Mouse (Mus musculus) MEL (cell line): ENCODE data around the gene Apbb2. TPM values are rescaled to one million over a fixed set of nuclear protein-coding genes. Genes with fewer than 3 reads are reported as not detected.

ENCODE experiments used
- DNase-seq: peaks from one replicate; pipeline ENCODE4 v3.0.0; 2011; ENCODE audit warnings: low read depth, low spot score
- H3K27ac ChIP-seq: 2 replicates; pipeline ENCODE4 v1.5.1; 2012; ENCODE audit warnings: low read depth, mild to moderate bottlenecking, control low read depth, low read length, moderate library complexity; ENCODE audit not compliant: control insufficient read depth
- H3K27me3 ChIP-seq, 2 experiments: fragments of 150-350 bp in 1 of 2; sonication (generic) in 1 of 2; 2 replicates each; pipeline ENCODE4 v1.6.1; 2012; ENCODE audit warnings: low read length in 2 of 2, mild to moderate bottlenecking in 2 of 2, improper control_type of control experiment in 1 of 2, moderate library complexity in 1 of 2; ENCODE audit not compliant: insufficient read depth in 2 of 2, control insufficient read depth in 1 of 2
- H3K36me3 ChIP-seq, 2 experiments: 2 replicates each; pipeline ENCODE4 v1.6.1; 2012 to 2014; ENCODE audit warnings: low read length in 2 of 2, improper control_type of control experiment in 1 of 2, inconsistent platforms in 1 of 2, mild to moderate bottlenecking in 1 of 2; ENCODE audit not compliant: insufficient read depth in 2 of 2, control insufficient read depth in 1 of 2
- H3K4me1 ChIP-seq, 2 experiments: fragments of 150-350 bp in 1 of 2; sonication (generic) in 1 of 2; 2 replicates each; pipeline ENCODE4 v1.6.1; 2012; ENCODE audit warnings: low read length in 2 of 2, improper control_type of control experiment in 1 of 2, mild to moderate bottlenecking in 1 of 2; ENCODE audit not compliant: insufficient read depth in 2 of 2, control insufficient read depth in 1 of 2
- H3K4me3 ChIP-seq, 2 experiments: fragments of 150-350 bp in 1 of 2; sonication (generic) in 1 of 2; 2 replicates each; pipeline ENCODE4 v1.5.1; 2012; ENCODE audit warnings: low read depth in 2 of 2, low read length in 2 of 2, mild to moderate bottlenecking in 2 of 2, moderate library complexity in 2 of 2, control low read depth in 1 of 2, improper control_type of control experiment in 1 of 2; ENCODE audit not compliant: control insufficient read depth in 1 of 2, insufficient read depth in 1 of 2
- H3K79me2 ChIP-seq: 2 replicates; pipeline ENCODE4 v1.6.1; 2012; ENCODE audit warnings: mild to moderate bottlenecking, low read length, moderate library complexity; ENCODE audit not compliant: control insufficient read depth, poor library complexity, insufficient read depth
- H3K9ac ChIP-seq: 2 replicates; pipeline ENCODE4 v1.6.1; 2012; ENCODE audit warnings: low read depth, mild to moderate bottlenecking, control low read depth, low read length, moderate library complexity; ENCODE audit not compliant: control insufficient read depth, poor library complexity, severe bottlenecking
- H3K9me3 ChIP-seq: fragments of 150-350 bp; sonication (generic); replicated peaks from 2 replicates; pipeline ENCODE4 v1.6.1; 2012; ENCODE audit warnings: mild to moderate bottlenecking, low read length, improper control_type of control experiment, moderate library complexity; ENCODE audit not compliant: insufficient read depth
- BHLHE40 ChIP-seq: IDR thresholded peaks from 2 replicates; pipeline ENCODE4 v1.6.1; 2012; ENCODE audit warnings: low read depth, mild to moderate bottlenecking, inconsistent platforms, low read length, improper control_type of control experiment, borderline replicate concordance
- CHD1 ChIP-seq: IDR thresholded peaks from 2 replicates; pipeline ENCODE4 v1.6.1; 2012; ENCODE audit warnings: low read depth, mild to moderate bottlenecking, inconsistent platforms, low read length, improper control_type of control experiment
- CTCF ChIP-seq, 3 experiments: IDR thresholded peaks in 2 of 3; conservative IDR thresholded peaks in 1 of 3; 2 replicates each; pipeline ENCODE4 v1.5.1; 2011 to 2012; ENCODE audit warnings: low read length in 3 of 3, low read depth in 2 of 3, mild to moderate bottlenecking in 2 of 3, improper control_type of control experiment in 1 of 3, inconsistent platforms in 1 of 3, mixed read lengths in 1 of 3, moderate library complexity in 1 of 3; ENCODE audit not compliant: control insufficient read depth in 1 of 3, insufficient read depth in 1 of 3, poor library complexity in 1 of 3, severe bottlenecking in 1 of 3
- EP300 ChIP-seq, 2 experiments: IDR thresholded peaks; 2 replicates each; pipeline ENCODE4 v1.6.1; 2011; ENCODE audit warnings: improper control_type of control experiment in 2 of 2, low read length in 2 of 2, low read depth in 1 of 2, mild to moderate bottlenecking in 1 of 2
- GABPA ChIP-seq: IDR thresholded peaks from 2 replicates; pipeline ENCODE4 v1.6.1; 2012; ENCODE audit warnings: low read depth, mild to moderate bottlenecking, inconsistent platforms, low read length, improper control_type of control experiment, moderate library complexity
- GATA1 ChIP-seq: IDR thresholded peaks from 2 replicates; pipeline ENCODE4 v1.6.1; 2011; ENCODE audit warnings: low read depth, low read length, improper control_type of control experiment
- HCFC1 ChIP-seq: IDR thresholded peaks from 2 replicates; pipeline ENCODE4 v1.6.1; 2012; ENCODE audit warnings: low read depth, mild to moderate bottlenecking, inconsistent platforms, low read length, improper control_type of control experiment, moderate library complexity
- JUND ChIP-seq: IDR thresholded peaks from 2 replicates; pipeline ENCODE4 v1.6.1; 2011; ENCODE audit warnings: low read depth, mild to moderate bottlenecking, improper control_type of control experiment, low read length
- KAT2A ChIP-seq: conservative IDR thresholded peaks from 2 replicates; pipeline ENCODE4 v1.6.1; 2012; ENCODE audit warnings: low read depth, low read length, improper control_type of control experiment, inconsistent platforms
- MAX ChIP-seq: IDR thresholded peaks from 2 replicates; pipeline ENCODE4 v1.6.1; 2011; ENCODE audit warnings: low read length, improper control_type of control experiment
- MAZ ChIP-seq: IDR thresholded peaks from 2 replicates; pipeline ENCODE4 v1.6.1; 2012; ENCODE audit warnings: low read depth, mild to moderate bottlenecking, inconsistent platforms, low read length, improper control_type of control experiment
- MYB ChIP-seq: IDR thresholded peaks from 2 replicates; pipeline ENCODE4 v1.6.1; 2011; ENCODE audit warnings: mild to moderate bottlenecking, low read depth, low read length, improper control_type of control experiment
- NRF1 ChIP-seq: IDR thresholded peaks from 2 replicates; pipeline ENCODE4 v1.6.1; 2014; ENCODE audit warnings: low read depth, mild to moderate bottlenecking, inconsistent platforms, low read length, improper control_type of control experiment, moderate library complexity; ENCODE audit not compliant: poor library complexity, insufficient read depth, severe bottlenecking
- POLR2A ChIP-seq, 2 experiments: IDR thresholded peaks; 2 replicates each; pipeline ENCODE4 v1.6.1; 2011 to 2012; ENCODE audit warnings: low read length in 2 of 2, mild to moderate bottlenecking in 2 of 2, control low read depth in 1 of 2, improper control_type of control experiment in 1 of 2, low read depth in 1 of 2, moderate library complexity in 1 of 2; ENCODE audit not compliant: control insufficient read depth in 1 of 2, insufficient read depth in 1 of 2, poor library complexity in 1 of 2
- POLR2AphosphoS5 ChIP-seq: IDR thresholded peaks from 2 replicates; pipeline ENCODE4 v1.6.1; 2012; ENCODE audit warnings: low read depth, borderline replicate concordance, mild to moderate bottlenecking, inconsistent platforms, low read length, moderate library complexity, mixed read lengths
- RAD21 ChIP-seq: IDR thresholded peaks from 2 replicates; pipeline ENCODE4 v1.6.1; 2011; ENCODE audit warnings: mild to moderate bottlenecking, low read depth, low read length, improper control_type of control experiment
- RCOR1 ChIP-seq: IDR thresholded peaks from 2 replicates; pipeline ENCODE4 v1.6.1; 2012; ENCODE audit warnings: low read depth, mild to moderate bottlenecking, inconsistent platforms, low read length, improper control_type of control experiment
- SIN3A ChIP-seq: IDR thresholded peaks from 2 replicates; pipeline ENCODE4 v1.6.1; 2012; ENCODE audit warnings: low read length, improper control_type of control experiment, inconsistent platforms
- SMC3 ChIP-seq: IDR thresholded peaks from 2 replicates; pipeline ENCODE4 v1.6.1; 2011; ENCODE audit warnings: low read depth, low read length, improper control_type of control experiment
- TAL1 ChIP-seq: IDR thresholded peaks from 2 replicates; pipeline ENCODE4 v1.6.1; 2012; ENCODE audit warnings: mild to moderate bottlenecking, inconsistent platforms, low read length, moderate library complexity, mixed read lengths
- TBP ChIP-seq: IDR thresholded peaks from 2 replicates; pipeline ENCODE4 v1.8.0; 2011; ENCODE audit warnings: low read depth, low read length, improper control_type of control experiment
- USF1 ChIP-seq: IDR thresholded peaks from 2 replicates; pipeline ENCODE4 v1.6.1; 2014; ENCODE audit warnings: low read depth, mild to moderate bottlenecking, inconsistent platforms, low read length, improper control_type of control experiment, moderate library complexity
- ZKSCAN1 ChIP-seq: IDR thresholded peaks from 2 replicates; pipeline ENCODE4 v1.6.1; 2012; ENCODE audit warnings: low read depth, mild to moderate bottlenecking, inconsistent platforms, low read length, improper control_type of control experiment, moderate library complexity
- ZMIZ1 ChIP-seq: IDR thresholded peaks from 2 replicates; pipeline ENCODE4 v1.6.1; 2012; ENCODE audit warnings: low read depth, mild to moderate bottlenecking, inconsistent platforms, low read length, improper control_type of control experiment, moderate library complexity
- polyA plus RNA-seq, 2 experiments: library from polyadenylated mRNA; stranded (reverse) in 1 of 2; unstranded in 1 of 2; fragments of >175 nt in 1 of 2; fragments of >200 nt in 1 of 2; gene quantifications; 2 replicates each; pipeline versions ENCODE4 v1.2.1 to v1.2.4; 2012; ENCODE audit warnings: low replicate concordance in 2 of 2, low read depth in 1 of 2; ENCODE audit not compliant: insufficient read length in 2 of 2, insufficient read depth in 1 of 2, missing spikeins in 1 of 2
- total RNA-seq: library from RNA; depleted of rRNA; stranded (reverse); fragments of 300-350 nt; gene quantifications from 2 replicates; pipeline ENCODE4 v1.2.3, GENCODE M21; 2012

Gene Apbb2
- total and polyA plus RNA-seq, 3 experiments = not detected

GRCm38 (mm10) chr5:66310806-66311205 lies 307.8 kb downstream of the Apbb2 start:
- no peak overlapping the region for H3K27ac ChIP-seq
- H3K27me3 ChIP-seq = no peaks in the 10 kb centered on the region
- no peaks in the 10 kb centered on the region for H3K79me2 ChIP-seq
- no peaks in the 10 kb centered on the region for H3K36me3 ChIP-seq
- no peak overlapping the region for H3K4me3 ChIP-seq
- TF ChIP-seq MAZ (no peak), POLR2AphosphoS5 (no peak), TAL1 (no peak), RCOR1 (no peak), SMC3 (no peak), HCFC1 (no peak), BHLHE40 (no peak), NRF1 (no peak), EP300 (IDR thresholded peaks at IDR 0.05; ENCODE audit: low read depth in 1 of 2, low read length in 2 of 2) (no peak), KAT2A (no peak), CTCF (IDR thresholded peaks at IDR 0.05 in 2 of 3, conservative IDR thresholded peaks at IDR 0.05 in 1 of 3; ENCODE audit: control insufficient read depth in 1 of 3, insufficient read depth in 1 of 3, low read depth in 2 of 3, low read length in 3 of 3, poor library complexity in 1 of 3, severe bottlenecking in 1 of 3) (no peak), POLR2A (IDR thresholded peaks at IDR 0.05; ENCODE audit: control insufficient read depth in 1 of 2, insufficient read depth in 1 of 2, low read depth in 1 of 2, low read length in 2 of 2, poor library complexity in 1 of 2) (no peak), TBP (no peak), MAX (no peak)
- no peak overlapping the region for H3K9ac ChIP-seq
- no peak for DNase-seq
- no peaks in the 10 kb centered on the region for H3K9me3 ChIP-seq
- no peaks in the 10 kb centered on the region for H3K4me1 ChIP-seq

- H3K9ac ChIP-seq = no peak overlapping the region
- TF ChIP-seq USF1 (no peak), GABPA (no peak), JUND (no peak), SMC3 (no peak), MAX (no peak), GATA1 (no peak), TBP (no peak), RCOR1 (no peak), ZMIZ1 (no peak), POLR2AphosphoS5 (no peak), SIN3A (no peak), CHD1 (no peak), NRF1 (no peak), MYB (no peak), ZKSCAN1 (no peak), TAL1 (no peak), POLR2A (IDR thresholded peaks at IDR 0.05; ENCODE audit: control insufficient read depth in 1 of 2, insufficient read depth in 1 of 2, low read depth in 1 of 2, low read length in 2 of 2, poor library complexity in 1 of 2) (no peak), RAD21 (no peak)
- H3K27me3 ChIP-seq = no peaks in the 10 kb centered on the region
- H3K79me2 ChIP-seq = no peaks in the 10 kb centered on the region
- H3K4me1 ChIP-seq = no peaks in the 10 kb centered on the region
- no peaks in the 10 kb centered on the region for H3K9me3 ChIP-seq
- no peak overlapping the region for H3K4me3 ChIP-seq
- no peak overlapping the region for H3K27ac ChIP-seq
- no peak for DNase-seq
- H3K36me3 ChIP-seq = no peaks in the 10 kb centered on the region
These were observed 308.3 kb downstream of the Apbb2 start for GRCm38 (mm10) chr5:66310328-66310727.
